Mouse (Mus musculus): ENCODE data around the gene B4galnt2. TPM values are rescaled to one million over a fixed set of nuclear protein-coding genes. Genes with fewer than 3 reads are reported as not detected.
"Not testable (repeated sequence)": the region's sequence is repeated elsewhere in the genome, so short reads cannot be mapped to it uniquely, and the experiment has no call there.

The B4galnt2 gene
- total RNA-seq, 4 experiments from 2014 or later, result not detected

GRCm38 (mm10) chr11:95896446-95897179 lies 18.1 kb downstream of the B4galnt2 start:
- no peak for DNase-seq

DNA sequence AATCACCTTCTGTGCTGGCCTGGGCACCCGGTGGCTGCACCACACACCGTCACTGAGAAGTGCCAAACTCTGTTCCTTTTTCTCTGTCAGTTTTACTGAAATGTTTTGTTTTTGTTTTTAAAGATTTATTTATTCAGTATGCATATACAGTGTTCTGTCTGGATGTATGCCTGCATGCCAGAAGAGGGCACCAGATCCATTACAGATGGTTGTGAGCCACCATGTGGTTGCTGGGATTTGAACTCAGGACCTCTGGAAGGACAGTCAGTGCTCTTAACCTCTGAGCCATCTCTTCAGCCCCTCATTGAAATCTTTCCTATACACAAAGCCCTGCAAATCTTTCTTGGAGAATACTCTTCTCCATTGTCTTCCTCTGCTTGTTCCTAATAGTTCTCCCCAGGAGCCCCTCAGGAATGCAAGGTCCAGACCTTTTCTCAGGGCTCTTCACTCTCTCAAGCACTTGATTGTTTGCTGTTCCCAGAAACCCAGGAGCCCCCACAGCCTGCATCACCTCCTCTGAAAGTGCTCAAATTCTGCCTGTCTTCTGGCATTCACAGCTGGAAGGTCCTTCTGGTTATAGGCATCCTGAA lies 24.1 kb downstream of the B4galnt2 start:
- DNase-seq, result no peak

DNA sequence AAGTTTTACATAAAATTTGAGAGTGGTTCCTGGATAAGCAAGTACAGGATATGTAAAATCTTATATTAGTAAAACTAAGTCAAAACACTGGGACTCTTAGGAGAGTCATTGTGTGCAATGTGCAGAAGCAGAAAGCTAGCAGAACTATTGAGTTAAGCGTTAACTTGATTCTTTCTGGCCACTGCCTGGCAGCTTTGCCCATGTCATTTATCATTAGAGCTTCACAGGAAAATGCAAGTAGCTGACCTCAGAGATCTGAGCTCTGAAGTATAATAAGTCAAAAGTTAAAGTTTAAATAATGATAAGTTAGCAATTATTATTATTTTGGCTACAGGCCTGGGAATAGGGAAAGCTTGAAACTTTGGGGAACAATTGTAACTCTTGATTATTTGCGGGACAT lies 34.8 kb downstream of the B4galnt2 start:
- not testable (repeated sequence) for DNase-seq

DNA sequence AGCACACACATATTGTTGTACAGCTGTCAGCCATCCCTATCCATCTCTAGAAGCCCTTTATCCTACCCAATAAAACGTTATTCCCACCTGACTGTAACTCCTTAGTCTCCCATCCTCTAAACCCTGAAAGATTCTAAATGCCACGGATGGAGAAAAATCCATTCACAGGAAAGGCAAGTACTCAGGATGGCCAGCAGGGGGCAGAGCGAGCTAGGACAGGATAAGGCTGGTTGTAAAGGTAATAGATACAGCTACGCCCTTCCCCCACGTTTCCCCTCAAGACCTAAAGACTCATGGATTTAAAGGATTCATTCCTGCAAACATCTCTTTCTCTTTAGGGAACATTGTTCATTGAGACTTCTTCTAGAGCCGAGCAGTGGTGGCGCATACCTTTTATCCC lies 38.4 kb downstream of the B4galnt2 start:
- DNase-seq, result no peak

DNA sequence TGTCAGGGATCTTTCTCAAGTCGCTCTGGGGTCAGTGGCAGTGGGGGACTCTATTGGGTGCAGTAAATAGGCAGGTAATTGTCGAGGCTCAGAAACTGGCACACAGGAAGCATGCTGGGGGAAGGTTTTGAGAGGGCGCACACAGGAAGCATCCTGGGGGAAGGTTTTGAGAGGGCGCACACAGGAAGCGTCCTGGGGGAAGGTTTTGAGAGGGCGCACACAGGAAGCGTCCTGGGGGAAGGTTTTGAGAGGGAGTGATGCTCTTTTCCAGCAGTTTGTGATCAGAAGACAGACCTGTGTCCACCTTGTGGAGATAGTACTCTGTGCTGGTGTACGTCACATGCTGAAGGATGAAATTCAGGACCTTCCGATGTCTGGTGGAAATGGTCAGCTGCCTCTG lies 38.9 kb downstream of the B4galnt2 start:
- no peak for DNase-seq

DNA sequence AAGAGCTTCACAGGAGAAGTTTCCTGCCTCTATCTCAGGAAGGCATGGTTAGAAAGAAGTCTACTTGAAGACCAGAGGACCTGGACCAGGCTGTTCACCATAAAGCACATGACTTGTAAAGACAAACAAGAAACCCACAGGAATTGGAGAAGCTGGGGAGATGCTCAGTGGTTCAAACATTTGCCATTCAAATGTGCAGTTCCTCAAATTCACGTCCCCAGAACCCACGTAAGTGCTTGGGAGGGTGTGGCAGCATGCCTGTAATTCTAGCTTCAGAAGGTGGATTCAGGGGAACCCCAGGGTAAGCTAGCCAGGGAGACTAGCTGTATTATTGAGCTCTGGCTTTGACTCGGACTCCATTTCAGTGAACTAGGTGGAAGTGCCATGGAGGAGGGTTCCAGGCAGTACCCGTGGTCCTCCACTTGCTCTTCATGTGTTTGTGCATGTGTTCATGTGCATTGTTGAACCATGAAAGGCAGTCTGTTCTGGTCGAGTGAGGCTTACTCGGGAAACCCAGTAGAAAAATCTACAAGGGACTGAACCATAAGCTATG lies 44.7 kb downstream of the B4galnt2 start:
- DNase-seq, result no peak

GRCm38 (mm10) chr11:95869442-95869841 lies 45.2 kb downstream of the B4galnt2 start:
- DNase-seq, result no peak

- DNase-seq, result no peak
These were observed 53.3 kb downstream of the B4galnt2 start for GRCm38 (mm10) chr11:95861397-95861796.

GRCm38 (mm10) chr11:95860071-95860490 lies 54.6 kb downstream of the B4galnt2 start:
- DNase-seq, result no peak

DNA sequence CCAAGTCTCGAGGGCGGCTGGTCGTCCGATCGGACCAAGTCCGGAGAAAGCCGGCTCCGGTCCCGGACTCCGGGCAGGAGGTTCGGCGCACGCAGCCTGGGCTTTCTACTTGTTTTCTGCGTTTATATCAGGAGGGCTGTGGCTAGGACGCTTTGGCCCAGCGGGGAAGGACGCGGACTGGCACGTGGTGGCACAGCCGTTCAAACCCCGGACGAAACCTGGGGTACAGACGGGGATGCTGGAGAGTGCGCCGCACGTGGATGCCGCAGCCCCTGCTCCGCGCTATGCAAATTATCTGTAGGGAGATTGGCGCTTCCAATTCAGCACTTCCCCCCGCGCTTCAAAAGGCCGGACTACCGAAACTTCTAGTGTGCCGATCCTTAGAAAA lies 55.2 kb downstream of the B4galnt2 start:
- DNase-seq, result peak; percentile 71

DNA sequence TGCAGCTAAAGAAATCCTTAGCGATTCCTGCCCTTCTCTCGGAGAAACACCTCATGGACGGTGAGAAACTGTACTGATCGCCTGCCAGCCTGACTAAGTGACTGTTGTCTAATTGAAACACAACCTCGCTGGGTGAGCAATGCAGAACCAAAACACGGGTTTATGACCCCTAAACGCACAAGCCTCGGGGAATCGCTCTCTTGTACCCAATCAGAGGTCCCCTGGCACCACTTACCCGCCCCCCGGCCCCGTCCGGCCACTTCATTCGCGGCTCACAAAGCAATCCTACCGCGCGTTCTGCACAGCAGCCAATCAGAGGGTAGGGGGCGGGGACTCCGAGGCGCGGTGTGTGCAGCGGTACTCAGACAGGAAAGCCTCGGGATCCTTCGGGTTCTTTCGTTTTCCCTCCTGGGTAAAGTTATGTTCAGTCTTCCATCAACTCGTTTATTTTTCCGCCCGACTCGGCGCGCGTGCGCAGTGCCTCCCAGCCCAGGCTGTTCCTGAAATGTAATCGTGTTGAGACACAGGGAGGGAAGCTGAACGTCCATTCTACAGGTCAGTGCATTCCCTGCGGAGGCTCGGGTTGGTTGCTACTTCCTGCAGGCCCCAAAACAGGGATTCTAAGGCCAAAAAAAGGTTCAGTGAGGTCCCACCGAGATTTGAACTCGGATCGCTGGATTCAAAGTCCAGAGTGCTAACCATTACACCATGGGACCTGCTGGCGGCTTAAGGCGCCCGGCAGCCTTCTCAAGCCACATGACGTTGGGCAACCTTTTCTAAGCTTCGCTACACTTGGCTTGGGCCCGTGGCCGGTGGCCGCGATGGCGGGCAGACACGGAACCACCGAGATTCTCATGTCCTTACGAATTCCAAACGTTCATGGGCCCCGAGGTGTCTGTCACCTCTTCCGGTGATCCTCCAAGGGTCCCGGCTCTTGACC lies 55.9 kb downstream of the B4galnt2 start:
- peak; percentile 97 for DNase-seq

GRCm38 (mm10) chr11:95857716-95858527 lies 56.8 kb downstream of the B4galnt2 start:
- no peak for DNase-seq

DNA sequence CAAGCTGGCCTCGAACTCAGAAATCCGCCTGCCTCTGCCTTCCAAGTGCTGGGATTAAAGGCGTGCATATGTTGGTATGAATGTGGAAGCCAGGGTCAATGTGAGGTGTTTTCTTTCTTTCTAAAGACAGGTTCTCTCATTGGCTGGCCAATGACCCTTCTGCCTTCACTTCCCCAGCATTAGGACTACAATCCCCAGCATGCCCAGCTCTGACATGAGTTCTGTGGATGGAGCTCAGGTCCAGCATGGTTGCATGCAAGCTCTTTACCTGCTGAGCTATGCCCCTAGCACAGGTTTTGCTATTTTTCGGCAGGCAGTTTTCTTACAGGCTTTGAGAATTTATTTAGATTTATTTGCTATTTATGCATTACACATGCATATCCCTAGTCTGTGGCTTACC lies 57.4 kb downstream of the B4galnt2 start:
- DNase-seq, result no peak

DNA sequence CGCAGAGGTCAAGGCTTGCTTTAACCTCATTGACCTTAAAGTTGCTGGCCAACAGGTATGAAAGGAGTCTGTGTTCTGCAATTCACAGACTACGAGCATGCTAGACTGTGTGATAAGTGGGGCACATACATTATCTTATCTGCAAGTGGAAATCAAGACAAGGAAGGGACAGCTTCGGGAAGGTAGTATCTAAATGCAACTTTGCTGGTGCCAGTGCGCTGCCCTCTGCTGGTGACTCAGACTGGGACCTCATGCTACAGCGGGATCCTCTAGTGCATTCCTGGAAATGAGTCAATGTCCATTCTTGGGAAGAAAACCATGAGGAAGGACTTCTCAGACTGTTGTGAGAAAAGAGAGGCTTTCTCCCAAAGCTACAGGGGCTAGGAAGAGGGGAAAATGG lies 61.0 kb downstream of the B4galnt2 start:
- peak; percentile 57 for DNase-seq

DNA sequence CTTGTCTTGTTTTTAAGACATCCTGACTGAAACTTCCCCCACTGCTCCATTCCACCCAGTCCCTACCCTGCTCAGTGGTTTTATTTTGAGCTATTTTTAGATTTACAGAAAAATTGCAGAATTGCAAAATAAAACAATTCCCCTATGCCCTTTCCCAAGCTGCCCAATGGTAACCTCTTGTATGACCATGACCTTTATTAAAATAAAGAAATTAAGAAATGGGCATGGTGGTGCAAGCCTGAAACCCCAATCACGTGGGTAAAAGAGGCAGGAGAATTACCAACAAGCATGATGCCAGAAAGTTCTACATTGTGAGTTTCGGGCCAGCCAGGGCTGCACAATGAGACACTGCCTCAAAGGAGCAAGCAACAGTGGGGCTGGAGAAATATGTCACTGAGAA lies 63.8 kb downstream of the B4galnt2 start:
- DNase-seq, result no peak

DNA sequence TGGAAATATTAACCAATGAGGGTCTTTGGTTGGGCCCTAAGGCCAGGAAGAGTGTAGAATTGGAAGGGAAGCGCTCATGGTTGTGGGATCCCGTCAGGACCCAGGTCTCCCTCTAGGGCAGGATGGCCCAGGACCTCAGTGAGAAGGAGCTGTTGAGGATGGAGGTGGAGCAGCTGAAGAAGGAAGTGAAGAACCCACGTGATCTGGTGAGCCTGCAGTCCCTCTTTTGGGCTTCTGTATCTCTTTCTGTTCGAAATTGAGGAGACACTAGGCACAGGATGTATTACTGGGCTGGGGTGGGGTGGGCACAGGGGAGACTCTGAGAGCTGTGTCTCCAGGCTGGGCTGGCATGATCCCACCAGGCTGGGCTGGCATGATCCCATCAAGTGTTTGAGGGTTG lies 69.8 kb downstream of the B4galnt2 start:
- no peak for DNase-seq

DNA sequence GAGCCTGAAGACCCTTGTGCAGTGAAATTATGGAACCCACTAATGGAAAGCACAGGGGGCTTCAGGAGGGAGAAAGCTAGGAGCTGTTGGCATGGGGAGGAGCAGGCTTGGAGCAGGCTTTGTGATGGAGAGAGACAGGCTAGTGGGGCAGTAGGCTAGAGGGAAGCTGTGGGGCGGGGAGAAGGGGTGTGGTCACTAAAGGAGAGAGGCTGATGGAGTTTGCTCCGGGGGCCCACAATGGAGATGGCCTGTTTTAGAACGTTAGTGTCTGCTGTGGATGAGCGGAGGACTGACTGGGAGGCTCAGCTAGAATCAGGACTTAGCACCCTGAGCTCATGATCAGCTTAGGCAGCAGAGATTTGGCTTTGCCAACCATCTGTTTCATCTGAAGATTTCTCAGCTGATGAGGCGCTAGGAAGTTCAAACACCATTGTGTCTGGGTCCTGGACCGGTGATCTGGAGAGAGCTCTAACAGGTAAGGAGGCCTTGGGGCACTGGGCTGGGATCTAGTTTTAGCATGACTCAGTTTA lies 71.2 kb downstream of the B4galnt2 start:
- DNase-seq, result no peak

DNA sequence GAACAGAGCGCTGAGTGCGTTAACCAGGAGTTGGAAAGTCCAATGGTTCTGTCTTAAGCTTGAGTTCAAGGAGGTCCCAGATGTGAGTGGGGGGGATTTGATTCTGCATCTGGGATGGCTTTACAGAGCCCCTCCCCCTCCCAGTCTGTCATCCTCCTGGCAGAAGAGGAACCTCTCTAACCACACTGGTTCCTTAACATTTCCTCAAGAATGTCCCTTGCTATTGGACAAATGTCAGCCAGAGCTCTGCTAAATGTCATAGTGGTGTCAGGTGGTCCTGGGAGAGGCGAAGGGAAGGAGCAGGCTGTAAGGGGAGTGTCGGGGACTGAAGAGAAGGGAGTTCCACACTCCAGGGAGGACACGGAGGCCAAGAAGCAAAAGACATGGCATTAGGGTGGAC lies 71.7 kb downstream of the B4galnt2 start:
- no peak for DNase-seq

- DNase-seq, result no peak
These were observed 72.5 kb downstream of the B4galnt2 start, which contains the start of gene Abi3 for GRCm38 (mm10) chr11:95842074-95842681. Gene Abi3 (minus strand): TSS chr11:95842476.

DNA sequence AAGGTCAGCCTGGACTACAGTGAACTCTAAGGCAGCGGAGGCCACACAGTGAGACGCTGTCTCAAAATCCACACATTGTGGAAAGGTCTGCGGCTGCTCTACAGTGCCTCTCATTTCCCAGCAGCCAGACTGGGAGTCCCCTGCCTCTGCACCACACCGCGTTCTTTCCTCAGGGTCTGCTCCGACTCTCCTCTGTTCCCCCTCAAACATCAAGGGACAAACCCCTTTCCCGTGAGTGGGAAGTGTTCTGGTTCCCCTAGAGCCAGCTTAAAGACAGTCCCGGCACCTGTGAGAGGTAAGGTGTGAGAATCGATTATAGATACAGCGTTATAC lies 73.2 kb downstream of the B4galnt2 start:
- DNase-seq, result no peak

Measured in adrenal gland, adult 8-10 months (tissue).